Mouse (Mus musculus) heart, embryonic 13.5 days (tissue): Measurements from ENCODE around the gene Hdac9. TPM values are rescaled to one million over a fixed set of nuclear protein-coding genes. Genes with fewer than 3 reads are reported as not detected.

Experiments used
- ATAC-seq: fragments of 200-750 bp; cut with Nextera tagmentation; 2 replicates; pipeline ENCODE4 v1.8.0; 2017; ENCODE audit warnings: moderate TSS enrichment; ENCODE audit not compliant: insufficient number of reproducible peaks, low FRiP score, low TSS enrichment; ENCODE audit errors: extremely low read depth
- H3K27ac ChIP-seq: fragments of 300-500 bp; sonication (generic); replicated peaks from 2 replicates; pipeline ENCODE4 v1.5.1; 2015; ENCODE audit warnings: moderate library complexity, mild to moderate bottlenecking, inconsistent platforms
- H3K27me3 ChIP-seq: fragments of 300-500 bp; sonication (generic); replicated peaks from 2 replicates; pipeline ENCODE4 v1.6.1; 2015; ENCODE audit warnings: mild to moderate bottlenecking, inconsistent platforms
- H3K36me3 ChIP-seq: fragments of 300-500 bp; sonication (generic); 2 replicates; pipeline ENCODE4 v1.6.1; 2015; ENCODE audit warnings: mild to moderate bottlenecking, inconsistent platforms
- H3K4me1 ChIP-seq: fragments of 300-500 bp; sonication (generic); 2 replicates; pipeline ENCODE4 v1.6.1; 2015; ENCODE audit warnings: inconsistent platforms
- H3K4me2 ChIP-seq: fragments of 300-500 bp; sonication (generic); 2 replicates; pipeline ENCODE4 v1.6.1; 2015; ENCODE audit warnings: inconsistent platforms, mild to moderate bottlenecking, moderate library complexity
- H3K4me3 ChIP-seq: fragments of 300-500 bp; sonication (generic); 2 replicates; pipeline ENCODE4 v1.5.1; 2015; ENCODE audit warnings: moderate library complexity, mild to moderate bottlenecking, inconsistent platforms
- H3K9ac ChIP-seq: fragments of 300-500 bp; sonication (generic); 2 replicates; pipeline ENCODE4 v1.6.1; 2015; ENCODE audit warnings: inconsistent platforms, mild to moderate bottlenecking, moderate library complexity
- H3K9me3 ChIP-seq: fragments of 300-500 bp; sonication (generic); 2 replicates; pipeline ENCODE4 v1.6.1; 2016; ENCODE audit warnings: inconsistent platforms
- WGBS: fragments of 180-500 bp; shearing (Covaris S2); methylation state at CpG from one replicate; pipeline ENCODE4 v1.1.7; 2015; ENCODE audit warnings: mixed read lengths; 5-methylcytosine and 5-hydroxymethylcytosine counted together
- polyA plus RNA-seq: library from polyadenylated mRNA; unstranded; fragments of >200 nt; fragmentation: Nextera tagmentation; extraction: Ambion mirVana; gene quantifications from 2 replicates; pipeline ENCODE4 v1.2.1, GENCODE M21; 2015

The Hdac9 gene
- polyA plus RNA-seq, 1 experiment from 2014 or later = 25.3 TPM

- Histone ChIP-seq H3K4me3 (peak overlapping the region; percentile 63), H3K9me3 (no peaks in the 10 kb centered on the region), H3K27me3 (no peaks in the 10 kb centered on the region), H3K27ac (peak overlapping the region; percentile 94), H3K36me3 (no peaks in the 10 kb centered on the region), H3K9ac (peak overlapping the region; percentile 83), H3K4me2 (peak overlapping the region; percentile 69), H3K4me1 (peaks cover 37% of the 10 kb centered on the region)
- WGBS = 34% methylated on average over 4 of the region's 4 CpGs
- no peak for ATAC-seq
Measured at GRCm38 (mm10) chr12:34527761-34528160, 389.1 kb downstream of the Hdac9 start.

- H3K27ac ChIP-seq = peak overlapping the region; percentile 45; the same call in 1 of the 2 replicates
- H3K36me3 ChIP-seq = no peaks in the 10 kb centered on the region
- no peak overlapping the region for H3K4me2 ChIP-seq
- H3K4me1 ChIP-seq = peaks cover 44% of the 10 kb centered on the region
- no peaks in the 10 kb centered on the region for H3K27me3 ChIP-seq
- ATAC-seq = no peak
- no peak overlapping the region for H3K4me3 ChIP-seq
- no peaks in the 10 kb centered on the region for H3K9me3 ChIP-seq
- no peak overlapping the region for H3K9ac ChIP-seq
- WGBS = 65% methylated on average over 2 of the region's 2 CpGs
Measured at GRCm38 (mm10) chr12:34521468-34521867, 395.4 kb downstream of the Hdac9 start.

GRCm38 (mm10) chr12:34516769-34517562 is 399.9 kb downstream of the Hdac9 start:
- peak overlapping the region; percentile 66 for H3K4me2 ChIP-seq
- peaks cover 38% of the 10 kb centered on the region for H3K4me1 ChIP-seq
- WGBS = 32% methylated on average over 6 of the region's 6 CpGs
- H3K36me3 ChIP-seq = no peaks in the 10 kb centered on the region
- H3K27me3 ChIP-seq = no peaks in the 10 kb centered on the region
- H3K9ac ChIP-seq = peak overlapping the region; percentile 65
- H3K4me3 ChIP-seq = peak overlapping the region; percentile 40
- peak; percentile 71; the same call in 1 of the 2 replicates for ATAC-seq
- H3K27ac ChIP-seq = peak overlapping the region; percentile 94
- H3K9me3 ChIP-seq = no peaks in the 10 kb centered on the region

- H3K27ac ChIP-seq = no peak overlapping the region
- ATAC-seq = no peak
- 90% methylated on average over 1 of the region's 1 CpGs for WGBS
Measured at GRCm38 (mm10) chr12:34506345-34506744, 410.6 kb downstream of the Hdac9 start.

GRCm38 (mm10) chr12:34498751-34499626 is 417.9 kb downstream of the Hdac9 start:
- Histone ChIP-seq H3K4me1 (peaks cover 65% of the 10 kb centered on the region), H3K9me3 (no peaks in the 10 kb centered on the region), H3K4me2 (peak overlapping the region; percentile 58), H3K36me3 (no peaks in the 10 kb centered on the region), H3K27ac (peak overlapping the region; percentile 76), H3K4me3 (peak overlapping the region; percentile 28), H3K9ac (0 out of 2 replicates have a peak overlapping the region, but pooled peaks have one; percentile 40), H3K27me3 (no peaks in the 10 kb centered on the region)
- no peak for ATAC-seq
- 39% methylated on average over 9 of the region's 9 CpGs for WGBS

More at GRCm38 (mm10) chr12:34506345-34506744, 410.6 kb downstream of the Hdac9 start:
- Histone ChIP-seq H3K4me3 (no peak overlapping the region), H3K9me3 (no peaks in the 10 kb centered on the region), H3K4me1 (peaks cover 10% of the 10 kb centered on the region), H3K4me2 (no peak overlapping the region), H3K27me3 (no peaks in the 10 kb centered on the region), H3K9ac (no peak overlapping the region), H3K36me3 (no peaks in the 10 kb centered on the region)

GRCm38 (mm10) chr12:34498331-34498730 is 418.6 kb downstream of the Hdac9 start:
- WGBS = 77% methylated on average over 8 of the region's 8 CpGs
- Histone ChIP-seq H3K4me3 (no peak overlapping the region), H3K4me1 (peaks cover 62% of the 10 kb centered on the region), H3K4me2 (peak overlapping the region; percentile 58; the same call in 1 of the 2 replicates), H3K36me3 (no peaks in the 10 kb centered on the region), H3K27ac (peak overlapping the region; percentile 76), H3K9me3 (no peaks in the 10 kb centered on the region), H3K27me3 (no peaks in the 10 kb centered on the region), H3K9ac (no peak overlapping the region)
- no peak for ATAC-seq

- peaks cover 56% of the 10 kb centered on the region for H3K4me1 ChIP-seq
- H3K9ac ChIP-seq = no peak overlapping the region
- 84% methylated on average over 3 of the region's 3 CpGs for WGBS
- no peak overlapping the region for H3K27ac ChIP-seq
- no peak overlapping the region for H3K4me2 ChIP-seq
- ATAC-seq = no peak
- no peaks in the 10 kb centered on the region for H3K27me3 ChIP-seq
- no peaks in the 10 kb centered on the region for H3K9me3 ChIP-seq
- no peaks in the 10 kb centered on the region for H3K36me3 ChIP-seq
- H3K4me3 ChIP-seq = no peak overlapping the region
Measured at GRCm38 (mm10) chr12:34497702-34498101, 419.2 kb downstream of the Hdac9 start.

GRCm38 (mm10) chr12:34495940-34496339 is 421.0 kb downstream of the Hdac9 start:
- Histone ChIP-seq H3K9ac (peak overlapping the region; percentile 69), H3K4me2 (peak overlapping the region; percentile 56), H3K27ac (peak overlapping the region; percentile 59), H3K4me1 (peaks cover 53% of the 10 kb centered on the region), H3K9me3 (no peaks in the 10 kb centered on the region), H3K27me3 (no peaks in the 10 kb centered on the region), H3K36me3 (no peaks in the 10 kb centered on the region), H3K4me3 (peak overlapping the region; percentile 40)
- ATAC-seq = no peak
- 44% methylated on average over 3 of the region's 3 CpGs for WGBS

GRCm38 (mm10) chr12:34489629-34490028 is 427.3 kb downstream of the Hdac9 start:
- no peaks in the 10 kb centered on the region for H3K36me3 ChIP-seq
- no peaks in the 10 kb centered on the region for H3K27me3 ChIP-seq
- H3K9ac ChIP-seq = no peak overlapping the region
- no peaks in the 10 kb centered on the region for H3K9me3 ChIP-seq
- peaks cover 19% of the 10 kb centered on the region for H3K4me1 ChIP-seq
- no peak for ATAC-seq
- no peak overlapping the region for H3K4me3 ChIP-seq
- H3K4me2 ChIP-seq = no peak overlapping the region
- no peak overlapping the region for H3K27ac ChIP-seq

- 72% methylated on average over 1 of the region's 1 CpGs for WGBS
- Histone ChIP-seq H3K27ac (no peak overlapping the region), H3K4me3 (no peak overlapping the region), H3K4me2 (no peak overlapping the region), H3K27me3 (no peaks in the 10 kb centered on the region), H3K36me3 (no peaks in the 10 kb centered on the region), H3K4me1 (peaks cover 24% of the 10 kb centered on the region), H3K9me3 (no peaks in the 10 kb centered on the region), H3K9ac (no peak overlapping the region)
- ATAC-seq = no peak
Measured at GRCm38 (mm10) chr12:34487666-34488065, 429.2 kb downstream of the Hdac9 start.

GRCm38 (mm10) chr12:34487021-34487420 is 429.9 kb downstream of the Hdac9 start:
- Histone ChIP-seq H3K9me3 (no peaks in the 10 kb centered on the region), H3K9ac (no peak overlapping the region), H3K4me3 (no peak overlapping the region), H3K4me2 (no peak overlapping the region), H3K27ac (no peak overlapping the region), H3K36me3 (no peaks in the 10 kb centered on the region), H3K27me3 (no peaks in the 10 kb centered on the region), H3K4me1 (peaks cover 24% of the 10 kb centered on the region)
- no peak for ATAC-seq
- WGBS = 53% methylated on average over 3 of the region's 3 CpGs
